32 mouse cellular contexts compared by ENCODE assay signal in the genomic region with DNA sequence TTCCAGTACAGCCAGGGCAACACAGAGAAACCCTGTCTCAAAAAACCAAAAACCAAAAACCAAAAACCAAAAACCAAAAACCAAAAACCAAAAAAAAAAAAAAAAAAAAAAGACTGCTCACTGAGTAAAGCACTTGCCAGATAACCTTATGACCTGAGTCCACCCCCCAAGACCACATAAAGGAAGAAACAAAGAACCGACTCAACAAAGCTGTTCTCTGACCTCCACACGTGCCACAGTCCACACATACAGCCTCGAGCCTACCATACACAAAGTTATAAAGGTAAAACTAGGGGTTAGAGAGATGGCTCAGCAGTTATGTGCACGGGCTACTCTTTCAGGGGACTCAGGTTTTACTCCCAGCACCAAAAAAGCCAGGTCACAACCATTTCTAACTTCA. TPM values are rescaled to one million over a fixed set of nuclear protein-coding genes. Genes with fewer than 3 reads are reported as not detected.
"Had no signal": no experiment of that assay in that cellular context is flagged by ENCODE, and none has a peak within 500 bp of the region (broad histone marks: within the 10 kb centered on the region; RNA-seq: fewer than 3 reads in every experiment).

No protein-coding gene starts in this region.

- H3K36me3 ChIP-seq: liver, embryonic 13.5 days; liver, embryonic 15.5 days; lung, embryonic 15.5 days had no signal

- DNase-seq: left cerebral cortex, postnatal 4 days; liver; liver, embryonic 13.5 days; liver, postnatal 0 days; lung, adult 18-20 months; lung, adult 2 months; lung, embryonic 14.5 days; lung, postnatal 10 days; lung, postnatal 14 days; lung, postnatal 36 days; lung, postnatal 4 days; midbrain, embryonic 14.5 days had no signal

- H3K4me2 ChIP-seq: limb, embryonic 12.5 days; limb, embryonic 13.5 days; limb, embryonic 15.5 days; liver, embryonic 11.5 days; liver, embryonic 13.5 days; liver, embryonic 15.5 days; lung, embryonic 14.5 days; lung, embryonic 15.5 days; midbrain, embryonic 11.5 days; midbrain, embryonic 12.5 days; midbrain, embryonic 13.5 days; midbrain, embryonic 15.5 days; neural tube, embryonic 12.5 days had no signal

- ATAC-seq: lung, postnatal 0 days; midbrain, embryonic 13.5 days; midbrain, embryonic 15.5 days; midbrain, embryonic 16.5 days had no signal

- H3K4me1 ChIP-seq: lung, embryonic 15.5 days; megakaryocyte, embryonic 14.5 days; midbrain, embryonic 12.5 days; midbrain, embryonic 15.5 days; neural tube, embryonic 12.5 days had no signal

- H3K27me3 ChIP-seq: limb, embryonic 15.5 days; liver, embryonic 15.5 days; lung, embryonic 15.5 days; midbrain, embryonic 12.5 days; midbrain, embryonic 13.5 days; midbrain, embryonic 15.5 days; neural tube, embryonic 12.5 days had no signal

- H3K27ac ChIP-seq: limb, embryonic 10.5 days; limb, embryonic 12.5 days; limb, embryonic 13.5 days; limb, embryonic 15.5 days; liver, embryonic 13.5 days; liver, embryonic 14.5 days; liver, embryonic 15.5 days; lung, embryonic 15.5 days; macrophage; midbrain, embryonic 10.5 days; midbrain, embryonic 12.5 days; midbrain, embryonic 13.5 days; midbrain, embryonic 15.5 days; neural tube, embryonic 12.5 days had no signal

- H3K4me3 ChIP-seq: limb, embryonic 10.5 days; limb, embryonic 12.5 days; limb, embryonic 13.5 days; limb, embryonic 15.5 days; liver, embryonic 13.5 days; liver, embryonic 15.5 days; lung, embryonic 15.5 days; megakaryocyte, embryonic 14.5 days; midbrain, embryonic 10.5 days; midbrain, embryonic 12.5 days; midbrain, embryonic 13.5 days; midbrain, embryonic 15.5 days; myocyte; neural tube, embryonic 12.5 days had no signal

- H3K9me3 ChIP-seq: limb, embryonic 10.5 days; limb, embryonic 12.5 days; limb, embryonic 13.5 days; limb, embryonic 15.5 days; liver, embryonic 13.5 days; liver, embryonic 15.5 days; lung, embryonic 15.5 days; megakaryocyte, embryonic 14.5 days; midbrain, embryonic 10.5 days; midbrain, embryonic 12.5 days; midbrain, embryonic 15.5 days; neural tube, embryonic 12.5 days had no signal

- H3K9ac ChIP-seq: limb, embryonic 12.5 days; limb, embryonic 13.5 days; limb, embryonic 15.5 days; liver, embryonic 13.5 days; liver, embryonic 14.5 days; liver, embryonic 15.5 days; liver, postnatal 0 days; lung, embryonic 14.5 days; lung, embryonic 15.5 days; midbrain, embryonic 12.5 days; midbrain, embryonic 13.5 days; midbrain, embryonic 15.5 days; neural tube, embryonic 12.5 days had no signal

RNA-seq across cellular contexts. Expression of gene Nme4, which starts 42.7 kb away (rescaled TPM):
- total RNA-seq: monocyte, adult 5-6 weeks had no signal
